Mouse (Mus musculus) kidney, postnatal 0 days (tissue): ENCODE data around the gene Cog7. TPM values are rescaled to one million over a fixed set of nuclear protein-coding genes. Genes with fewer than 3 reads are reported as not detected.

ENCODE experiments used
- ATAC-seq: fragments of 200-750 bp; cut with Nextera tagmentation; replicated peaks from 2 replicates; pipeline ENCODE4 v1.8.0; 2017; ENCODE audit warnings: low read depth, moderate number of reproducible peaks, moderate TSS enrichment, moderate library complexity; ENCODE audit not compliant: low FRiP score
- DNase-seq: peaks from one replicate; pipeline ENCODE4 v3.0.0-alpha.2; 2016; ENCODE audit warnings: low spot score
- H3K27ac ChIP-seq: fragments of 300-500 bp; sonication (generic); 2 replicates; pipeline ENCODE4 v1.5.1; 2014; ENCODE audit warnings: mild to moderate bottlenecking
- H3K27me3 ChIP-seq: fragments of 300-500 bp; sonication (generic); 2 replicates; pipeline ENCODE4 v1.6.1; 2014; ENCODE audit warnings: low read length, mixed read lengths; ENCODE audit not compliant: insufficient read depth
- H3K36me3 ChIP-seq: fragments of 300-500 bp; sonication (generic); 2 replicates; pipeline ENCODE4 v1.6.1; 2014; ENCODE audit warnings: low read length, mixed read lengths; ENCODE audit not compliant: insufficient read depth
- H3K4me1 ChIP-seq: fragments of 300-500 bp; sonication (generic); replicated peaks from 2 replicates; pipeline ENCODE4 v1.6.1; 2014; ENCODE audit warnings: antibody characterized with exemption, low read length, mixed read lengths; ENCODE audit not compliant: insufficient read depth
- H3K4me2 ChIP-seq: fragments of 300-500 bp; sonication (generic); 2 replicates; pipeline ENCODE4 v1.6.1; 2014; ENCODE audit warnings: mild to moderate bottlenecking, low read length, moderate library complexity, mixed read lengths
- H3K4me3 ChIP-seq: fragments of 300-500 bp; sonication (generic); replicated peaks from 2 replicates; pipeline ENCODE4 v1.5.1; 2014; ENCODE audit warnings: low read depth, low read length
- H3K9ac ChIP-seq: fragments of 300-500 bp; sonication (generic); 2 replicates; pipeline ENCODE4 v1.6.1; 2014; ENCODE audit warnings: low read depth, low read length
- H3K9me3 ChIP-seq: fragments of 300-500 bp; sonication (generic); replicated peaks from 2 replicates; pipeline ENCODE4 v1.6.1; 2016; ENCODE audit warnings: low read length, inconsistent platforms, mixed read lengths
- CTCF ChIP-seq: IDR thresholded peaks from 2 replicates; pipeline ENCODE4 v1.5.1; 2016; ENCODE audit warnings: antibody characterized with exemption, low read depth, mild to moderate bottlenecking, moderate library complexity
- WGBS: fragments of 180-500 bp; shearing (Covaris S2); extraction: QIAGEN DNeasy Blood & Tissue Kit; methylation state at CpG from one replicate; pipeline ENCODE4 v1.1.7; 2014; 5-methylcytosine and 5-hydroxymethylcytosine counted together
- polyA plus RNA-seq: library from polyadenylated mRNA; unstranded; fragments of >200 nt; fragmentation: Nextera tagmentation; extraction: Ambion mirVana; gene quantifications from 2 replicates; pipeline ENCODE4 v1.2.1, GENCODE M21; 2015

The Cog7 gene
- polyA plus RNA-seq, 1 experiment from 2014 or later: 11.6 TPM

- DNase-seq (peak; percentile 26), ATAC-seq (peak; percentile 67)
- WGBS: 16% methylated on average over 10 of the region's 10 CpGs
- TF ChIP-seq CTCF: no peak
- Histone ChIP-seq H3K27ac (peak overlapping the region; percentile 50; the same call in 1 of the 2 replicates), H3K4me3 (no peak overlapping the region), H3K36me3 (no peaks in the 10 kb centered on the region), H3K9me3 (no peaks in the 10 kb centered on the region), H3K4me1 (peaks cover 36% of the 10 kb centered on the region), H3K9ac (0 out of 2 replicates have a peak overlapping the region, but pooled peaks have one; percentile 27), H3K27me3 (no peaks in the 10 kb centered on the region), H3K4me2 (peak overlapping the region; percentile 5)
Measured at GRCm38 (mm10) chr7:122015734-122016133, 34.2 kb upstream of the Cog7 start.

GRCm38 (mm10) chr7:122015105-122015504, 33.6 kb upstream of the Cog7 start:
- DNase-seq (peak; percentile 60), ATAC-seq (no peak)
- Histone ChIP-seq H3K4me2 (peak overlapping the region; percentile 5), H3K27ac (peak overlapping the region; percentile 50), H3K36me3 (peaks cover 5% of the 10 kb centered on the region), H3K27me3 (no peaks in the 10 kb centered on the region), H3K4me1 (peaks cover 36% of the 10 kb centered on the region), H3K9ac (0 out of 2 replicates have a peak overlapping the region, but pooled peaks have one; percentile 27), H3K9me3 (no peaks in the 10 kb centered on the region), H3K4me3 (no peak overlapping the region)
- TF ChIP-seq CTCF: peak; percentile 49
- WGBS: 23% methylated on average over 8 of the region's 8 CpGs

- Histone ChIP-seq H3K4me3 (no peak overlapping the region), H3K9me3 (no peaks in the 10 kb centered on the region), H3K4me1 (peaks cover 18% of the 10 kb centered on the region), H3K4me2 (no peak overlapping the region), H3K27ac (no peak overlapping the region), H3K9ac (no peak overlapping the region), H3K36me3 (peaks cover 17% of the 10 kb centered on the region), H3K27me3 (no peaks in the 10 kb centered on the region)
- 83% methylated on average over 10 of the region's 10 CpGs for WGBS
- TF ChIP-seq CTCF: no peak
- DNase-seq (no peak), ATAC-seq (no peak)
Measured at GRCm38 (mm10) chr7:122012949-122013348, 31.4 kb upstream of the Cog7 start.

DNA sequence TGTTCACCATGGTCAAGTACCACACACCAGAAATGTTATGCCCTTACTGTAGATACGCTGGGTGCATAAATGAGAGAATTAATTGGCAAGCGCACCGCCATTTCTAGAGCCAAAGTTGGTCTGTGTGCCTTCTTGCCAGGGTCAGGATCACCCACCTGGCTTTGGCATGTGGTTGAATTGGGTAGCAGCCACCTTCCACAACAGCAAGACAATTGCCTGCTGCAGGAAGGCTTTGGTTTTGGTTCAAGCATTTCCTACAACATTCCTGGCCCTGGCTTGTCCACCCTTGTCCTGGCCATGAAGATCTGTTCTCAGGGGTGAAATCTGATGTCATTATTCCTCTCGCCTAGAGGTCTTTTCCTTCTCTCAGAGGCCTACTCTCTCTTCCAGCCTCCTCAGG, 30.9 kb upstream of the Cog7 start:
- peaks cover 18% of the 10 kb centered on the region for H3K4me1 ChIP-seq
- no peaks in the 10 kb centered on the region for H3K27me3 ChIP-seq
- H3K4me3 ChIP-seq: no peak overlapping the region
- no peak overlapping the region for H3K4me2 ChIP-seq
- H3K9ac ChIP-seq: no peak overlapping the region
- DNase-seq (no peak), ATAC-seq (no peak)
- H3K36me3 ChIP-seq: peaks cover 21% of the 10 kb centered on the region
- no peaks in the 10 kb centered on the region for H3K9me3 ChIP-seq
- WGBS: 91% methylated on average over 4 of the region's 4 CpGs
- H3K27ac ChIP-seq: no peak overlapping the region
- TF ChIP-seq CTCF: no peak

- Histone ChIP-seq H3K36me3 (peaks cover 55% of the 10 kb centered on the region), H3K4me2 (no peak overlapping the region), H3K9ac (no peak overlapping the region), H3K27ac (no peak overlapping the region), H3K4me1 (no peaks in the 10 kb centered on the region), H3K4me3 (no peak overlapping the region), H3K27me3 (no peaks in the 10 kb centered on the region), H3K9me3 (no peaks in the 10 kb centered on the region)
- DNase-seq (no peak), ATAC-seq (no peak)
- 83% methylated on average over 8 of the region's 8 CpGs for WGBS
- no peak for TF ChIP-seq CTCF
Measured at GRCm38 (mm10) chr7:122000396-122000795, 18.9 kb upstream of the Cog7 start.

- ATAC-seq (no peak), DNase-seq (no peak)
- 88% methylated on average over 5 of the region's 5 CpGs for WGBS
- no peak overlapping the region for H3K9ac ChIP-seq
- no peak for TF ChIP-seq CTCF
- no peaks in the 10 kb centered on the region for H3K27me3 ChIP-seq
- H3K4me3 ChIP-seq: no peak overlapping the region
- no peak overlapping the region for H3K4me2 ChIP-seq
- no peaks in the 10 kb centered on the region for H3K4me1 ChIP-seq
- H3K27ac ChIP-seq: no peak overlapping the region
- no peaks in the 10 kb centered on the region for H3K9me3 ChIP-seq
- peaks cover 52% of the 10 kb centered on the region for H3K36me3 ChIP-seq
Measured at GRCm38 (mm10) chr7:121995961-121996360, 14.4 kb upstream of the Cog7 start.

- peak; percentile 81 for TF ChIP-seq CTCF
- H3K4me1 ChIP-seq: no peaks in the 10 kb centered on the region
- DNase-seq (peak; percentile 65), ATAC-seq (0 out of 2 replicates have a peak, but pooled peaks have one; percentile 36)
- H3K27ac ChIP-seq: no peak overlapping the region
- no peaks in the 10 kb centered on the region for H3K9me3 ChIP-seq
- WGBS: 57% methylated on average over 4 of the region's 4 CpGs
- 0 out of 2 replicates have a peak, but pooled peaks cover 4% of the 10 kb centered on the region for H3K36me3 ChIP-seq
- no peak overlapping the region for H3K4me2 ChIP-seq
- no peaks in the 10 kb centered on the region for H3K27me3 ChIP-seq
- no peak overlapping the region for H3K9ac ChIP-seq
- no peak overlapping the region for H3K4me3 ChIP-seq
Measured at GRCm38 (mm10) chr7:121975031-121975430, 6.5 kb downstream of the Cog7 start.
